Comparison of ENCODE assay signal across 25 mouse cellular contexts in genomic region chr2:69764716-69765115, GRCm38 (mm10). TPM values are rescaled to one million over a fixed set of nuclear protein-coding genes. Genes with fewer than 3 reads are reported as not detected.
DNase-seq lines count a peak whose midpoint lies in the region; ATAC-seq lines count a peak whose summit lies in the region.
"Had no signal": no experiment of that assay in that cellular context is flagged by ENCODE, and none has a peak within 500 bp of the region (broad histone marks: within the 10 kb centered on the region; RNA-seq: fewer than 3 reads in every experiment).

No protein-coding gene starts in this region.

- no peaks in the 10 kb centered on the region for H3K9me3 ChIP-seq in embryonic facial prominence, embryonic 14.5 days (ENCODE audit: control insufficient read depth, low read length)
- H3K9me3 ChIP-seq in limb, embryonic 15.5 days: no peaks in the 10 kb centered on the region
- H3K9me3 ChIP-seq: forebrain, embryonic 12.5 days; forebrain, embryonic 15.5 days; G1E; hindbrain, embryonic 10.5 days; hindbrain, embryonic 13.5 days; intestine, embryonic 15.5 days had no signal

- no peaks in the 10 kb centered on the region for H3K36me3 ChIP-seq in embryonic facial prominence, embryonic 14.5 days (ENCODE audit: control insufficient read depth, insufficient read depth, low read length)
- H3K36me3 ChIP-seq in limb, embryonic 15.5 days: 0 out of 2 replicates have a peak, but pooled peaks cover 2% of the 10 kb centered on the region
- H3K36me3 ChIP-seq: forebrain, embryonic 12.5 days; forebrain, embryonic 15.5 days; G1E; intestine, embryonic 15.5 days had no signal

- H3K4me1 ChIP-seq in embryonic facial prominence, embryonic 14.5 days (ENCODE audit: control insufficient read depth, insufficient read depth, low read length): no peaks in the 10 kb centered on the region
- H3K4me1 ChIP-seq in limb, embryonic 15.5 days: no peaks in the 10 kb centered on the region
- H3K4me1 ChIP-seq: forebrain, embryonic 15.5 days; hindbrain, embryonic 13.5 days; intestine, embryonic 15.5 days had no signal

- no peak overlapping the region for H3K4me3 ChIP-seq in embryonic facial prominence, embryonic 14.5 days (ENCODE audit: low read depth, low read length)
- H3K4me3 ChIP-seq in limb, embryonic 15.5 days: no peak overlapping the region
- H3K4me3 ChIP-seq: erythroblast, embryonic 14.5 days; forebrain, embryonic 12.5 days; forebrain, embryonic 15.5 days; hindbrain, embryonic 10.5 days; hindbrain, embryonic 13.5 days; intestine, embryonic 15.5 days had no signal

- no peak for ATAC-seq in embryonic facial prominence, embryonic 14.5 days (ENCODE audit: low read depth)
- no peak for ATAC-seq in limb, embryonic 15.5 days (ENCODE audit: insufficient number of reproducible peaks, low FRiP score, low TSS enrichment, low read depth)
- ATAC-seq: forebrain, embryonic 15.5 days; hindbrain, embryonic 16.5 days; intestine, embryonic 15.5 days had no signal

- H3K9ac ChIP-seq in embryonic facial prominence, embryonic 14.5 days (ENCODE audit: low read depth, low read length): no peak overlapping the region
- no peak overlapping the region for H3K9ac ChIP-seq in limb, embryonic 15.5 days
- H3K9ac ChIP-seq: forebrain, embryonic 12.5 days; forebrain, embryonic 15.5 days; hindbrain, embryonic 13.5 days; intestine, embryonic 15.5 days had no signal

- WGBS in embryonic facial prominence, embryonic 14.5 days: 51% methylated on average over 1 of the region's 1 CpGs
- 65% methylated on average over 1 of the region's 1 CpGs for WGBS in limb, embryonic 15.5 days

- H3K27ac ChIP-seq in embryonic facial prominence, embryonic 14.5 days (replicated peaks; ENCODE audit: low read depth, low read length): peak overlapping the region; percentile 76
- 0 out of 2 replicates have a peak overlapping the region, but pooled peaks have one; percentile 5 for H3K27ac ChIP-seq in limb, embryonic 15.5 days
- H3K27ac ChIP-seq: forebrain, embryonic 12.5 days; forebrain, embryonic 15.5 days; hindbrain, embryonic 10.5 days; hindbrain, embryonic 13.5 days; intestine, embryonic 15.5 days had no signal

- no peaks in the 10 kb centered on the region for H3K27me3 ChIP-seq in embryonic facial prominence, embryonic 14.5 days (replicated peaks; ENCODE audit: control insufficient read depth, insufficient read depth, low read length)
- no peaks in the 10 kb centered on the region for H3K27me3 ChIP-seq in limb, embryonic 15.5 days
- H3K27me3 ChIP-seq: CH12.LX; forebrain, embryonic 12.5 days; forebrain, embryonic 15.5 days; hindbrain, embryonic 13.5 days; intestine, embryonic 15.5 days had no signal

- DNase-seq in 3T3-L1 (ENCODE audit: low read depth, low spot score) (peak; percentile 21), NIH3T3 (ENCODE audit: low read depth) (peak; percentile 48)
- peak; percentile 77 for DNase-seq in embryonic facial prominence, embryonic 14.5 days (ENCODE audit: low spot score)
- DNase-seq in heart, postnatal 4 days: no peak
- DNase-seq in frontal cortex, postnatal 36 days (ENCODE audit: low spot score in 2 of 2): no peak
- DNase-seq: adrenal gland, adult 8-10 months; adrenal gland, postnatal 25 days; cerebellum, adult 11-12 months; cerebellum, adult 8-10 months; cerebellum, postnatal 10 days; cerebellum, postnatal 36 days; gastrocnemius, postnatal 10 days; gastrocnemius, postnatal 36 days; kidney, adult 11 months had no signal

- no peak overlapping the region for H3K4me2 ChIP-seq in embryonic facial prominence, embryonic 14.5 days (ENCODE audit: low read depth, low read length)
- no peak overlapping the region for H3K4me2 ChIP-seq in limb, embryonic 15.5 days
- H3K4me2 ChIP-seq: forebrain, embryonic 12.5 days; forebrain, embryonic 15.5 days; heart, embryonic 11.5 days; hindbrain, embryonic 13.5 days; intestine, embryonic 15.5 days had no signal

RNA-seq across cellular contexts. Expression of gene Ccdc173, which starts 24.7 kb away (rescaled TPM):
- polyA plus RNA-seq in embryonic facial prominence, embryonic 14.5 days (2014; fragmentation: Nextera tagmentation; extraction: Ambion mirVana): 1.9 and 2.2 TPM in 2 replicates
- 1.5 and 1.7 TPM in 2 replicates for polyA plus RNA-seq in limb, embryonic 15.5 days (2015; fragmentation: Nextera tagmentation; extraction: Ambion mirVana)
- total RNA-seq in heart, postnatal 4 days (2021): under 1 TPM; 0.43 to 0.99 TPM
- polyA plus RNA-seq: erythroblast, embryonic 14.5 days had no signal

RNA-seq across cellular contexts. Expression of gene Phospho2, which starts 24.7 kb away (rescaled TPM):
- polyA plus RNA-seq in embryonic facial prominence, embryonic 14.5 days (2014; fragmentation: Nextera tagmentation; extraction: Ambion mirVana): 24.9 and 27.0 TPM in 2 replicates
- 21.6 and 23.6 TPM in 2 replicates for polyA plus RNA-seq in limb, embryonic 15.5 days (2015; fragmentation: Nextera tagmentation; extraction: Ambion mirVana)
- total RNA-seq in heart, postnatal 4 days (2021): 10 to 100 TPM; 12.2 to 15.3 TPM

RNA-seq across cellular contexts. Expression of gene Ppig, which starts 42.4 kb away (rescaled TPM):
- polyA plus RNA-seq in embryonic facial prominence, embryonic 14.5 days (2014; fragmentation: Nextera tagmentation; extraction: Ambion mirVana): 119 and 127 TPM in 2 replicates
- 138 and 139 TPM in 2 replicates for polyA plus RNA-seq in limb, embryonic 15.5 days (2015; fragmentation: Nextera tagmentation; extraction: Ambion mirVana)
- total RNA-seq in heart, postnatal 4 days (2021): 10 to 100 TPM; 56.7 to 59.9 TPM

RNA-seq across cellular contexts. Expression of gene Fastkd1, which starts 51.4 kb away (rescaled TPM):
- 10.9 and 11.9 TPM in 2 replicates for polyA plus RNA-seq in embryonic facial prominence, embryonic 14.5 days (2014; fragmentation: Nextera tagmentation; extraction: Ambion mirVana)
- 9.9 and 10.1 TPM in 2 replicates for polyA plus RNA-seq in limb, embryonic 15.5 days (2015; fragmentation: Nextera tagmentation; extraction: Ambion mirVana)
- 10 to 100 TPM; 26.8 to 28.2 TPM for total RNA-seq in heart, postnatal 4 days (2021)
- polyA plus RNA-seq: erythroblast, embryonic 14.5 days had no signal

RNA-seq across cellular contexts. Expression of gene Klhl23, which starts 57.0 kb away (rescaled TPM):
- polyA plus RNA-seq in embryonic facial prominence, embryonic 14.5 days (2014; fragmentation: Nextera tagmentation; extraction: Ambion mirVana): 20.8 and 22.3 TPM in 2 replicates
- 21.9 and 25.3 TPM in 2 replicates for polyA plus RNA-seq in limb, embryonic 15.5 days (2015; fragmentation: Nextera tagmentation; extraction: Ambion mirVana)
- 10 to 100 TPM; 56.7 to 62.7 TPM for total RNA-seq in heart, postnatal 4 days (2021)

Comparison
In these comparisons a context has a peak if more than half of its experiments do, and no peak if none do; other contexts are left out.
1. DNase-seq: peak in 3T3-L1 (single experiment), NIH3T3 (single experiment) and embryonic facial prominence, embryonic 14.5 days (single experiment); none in heart, postnatal 4 days (single experiment) and frontal cortex, postnatal 36 days (0 of 2).